ENCODE assay signal across 41 mouse cellular contexts in the genomic region with DNA sequence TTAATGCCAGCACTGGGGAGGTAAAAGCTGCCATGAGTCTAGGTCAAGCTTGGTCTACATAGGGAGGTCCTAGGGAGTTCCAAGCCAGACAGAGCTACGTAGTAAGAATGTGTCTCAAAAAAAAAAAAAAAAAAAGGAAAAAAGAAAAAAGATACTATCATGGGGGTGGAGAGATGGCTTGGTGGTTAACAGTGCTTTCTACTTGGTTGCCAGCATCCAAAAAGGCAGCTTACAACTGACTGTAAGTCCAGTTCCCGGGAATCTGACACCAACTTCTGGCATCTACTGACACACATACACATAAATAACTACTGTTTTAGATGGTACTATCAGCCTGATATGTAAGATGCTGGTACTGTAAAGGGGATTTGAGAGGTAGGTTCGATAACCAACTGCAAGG. TPM values are rescaled to one million over a fixed set of nuclear protein-coding genes. Genes with fewer than 3 reads are reported as not detected.
"Had no signal": no experiment of that assay in that cellular context is flagged by ENCODE, and none has a peak within 500 bp of the region (broad histone marks: within the 10 kb centered on the region; RNA-seq: fewer than 3 reads in every experiment).

No protein-coding gene starts in this region.

- H3K4me1 ChIP-seq: limb, embryonic 10.5 days; limb, embryonic 12.5 days; limb, embryonic 15.5 days; midbrain, embryonic 10.5 days; midbrain, embryonic 12.5 days; midbrain, embryonic 13.5 days; midbrain, embryonic 15.5 days; neural tube, embryonic 12.5 days had no signal

- H3K9me3 ChIP-seq: limb, embryonic 10.5 days; limb, embryonic 12.5 days; limb, embryonic 13.5 days; limb, embryonic 15.5 days; liver, embryonic 12.5 days; liver, embryonic 13.5 days; liver, embryonic 15.5 days; lung, embryonic 15.5 days; megakaryocyte, embryonic 14.5 days; midbrain, embryonic 10.5 days; midbrain, embryonic 12.5 days; midbrain, embryonic 13.5 days; midbrain, embryonic 15.5 days; neural tube, embryonic 12.5 days had no signal

- DNase-seq: left cerebral cortex, postnatal 4 days; liver; liver, embryonic 13.5 days; liver, postnatal 0 days; lung, adult 18-20 months; lung, adult 2 months; lung, postnatal 10 days; lung, postnatal 14 days; lung, postnatal 36 days; lung, postnatal 4 days; midbrain, embryonic 14.5 days had no signal

- H3K9ac ChIP-seq: limb, embryonic 12.5 days; limb, embryonic 13.5 days; limb, embryonic 15.5 days; liver, embryonic 12.5 days; liver, embryonic 13.5 days; liver, embryonic 14.5 days; liver, embryonic 15.5 days; liver, postnatal 0 days; lung, embryonic 14.5 days; lung, embryonic 15.5 days; midbrain, embryonic 12.5 days; midbrain, embryonic 13.5 days; midbrain, embryonic 15.5 days; neural tube, embryonic 12.5 days had no signal

- H3K27me3 ChIP-seq: limb, embryonic 15.5 days; lung, embryonic 15.5 days; midbrain, embryonic 15.5 days; neural tube, embryonic 12.5 days had no signal

- H3K27ac ChIP-seq: limb, embryonic 10.5 days; limb, embryonic 12.5 days; limb, embryonic 13.5 days; limb, embryonic 15.5 days; liver, embryonic 12.5 days; liver, embryonic 13.5 days; liver, embryonic 14.5 days; liver, embryonic 15.5 days; lung, embryonic 15.5 days; macrophage; midbrain, embryonic 10.5 days; midbrain, embryonic 12.5 days; midbrain, embryonic 13.5 days; midbrain, embryonic 15.5 days; neural tube, embryonic 12.5 days had no signal

- H3K36me3 ChIP-seq: limb, embryonic 10.5 days; limb, embryonic 12.5 days; limb, embryonic 13.5 days; limb, embryonic 15.5 days; liver, embryonic 12.5 days; liver, embryonic 13.5 days; liver, embryonic 15.5 days; lung, embryonic 15.5 days; midbrain, embryonic 10.5 days; midbrain, embryonic 12.5 days; midbrain, embryonic 13.5 days; midbrain, embryonic 15.5 days; neural tube, embryonic 12.5 days had no signal

- H3K4me3 ChIP-seq: limb, embryonic 10.5 days; limb, embryonic 12.5 days; limb, embryonic 13.5 days; limb, embryonic 15.5 days; liver, embryonic 12.5 days; liver, embryonic 13.5 days; liver, embryonic 15.5 days; lung, embryonic 15.5 days; megakaryocyte, embryonic 14.5 days; midbrain, embryonic 10.5 days; midbrain, embryonic 12.5 days; midbrain, embryonic 13.5 days; midbrain, embryonic 15.5 days; myocyte; neural tube, embryonic 12.5 days had no signal

RNA-seq across cellular contexts. Expression of gene Tectb, which starts 28.6 kb away (rescaled TPM):
- total RNA-seq: left cerebral cortex, postnatal 25 days; left cerebral cortex, postnatal 36 days; left cerebral cortex, postnatal 4 days; megakaryocyte progenitor cell, adult 5-6 weeks; megakaryocyte, adult 5-6 weeks; megakaryocyte-erythroid progenitor cell, adult 5-6 weeks; midbrain, postnatal 0 days; monocyte, adult 5-6 weeks had no signal
- polyA plus RNA-seq: limb, embryonic 10.5 days; limb, embryonic 11.5 days; limb, embryonic 12.5 days; limb, embryonic 13.5 days; limb, embryonic 14.5 days; limb, embryonic 15.5 days; liver, embryonic 11.5 days; liver, embryonic 13.5 days; lung, embryonic 14.5 days; lung, embryonic 15.5 days; macrophage; midbrain, embryonic 10.5 days; myocyte; neural tube, embryonic 11.5 days; neural tube, embryonic 12.5 days had no signal

RNA-seq across cellular contexts. Expression of gene Gucy2g, which starts 32.0 kb away (rescaled TPM):
- total RNA-seq: liver, adult 2 months; megakaryocyte progenitor cell, adult 5-6 weeks; megakaryocyte, adult 5-6 weeks; megakaryocyte-erythroid progenitor cell, adult 5-6 weeks; midbrain, postnatal 0 days; monocyte, adult 5-6 weeks had no signal
- polyA plus RNA-seq: limb, embryonic 10.5 days; limb, embryonic 11.5 days; limb, embryonic 12.5 days; limb, embryonic 13.5 days; liver, embryonic 13.5 days; liver, embryonic 15.5 days; lung, embryonic 14.5 days; macrophage; midbrain, embryonic 10.5 days; midbrain, embryonic 11.5 days; midbrain, embryonic 12.5 days; midbrain, embryonic 15.5 days; midbrain, postnatal 0 days; neural tube, embryonic 11.5 days; neural tube, embryonic 12.5 days had no signal
